Mouse (Mus musculus) forebrain, embryonic 16.5 days (tissue): ENCODE data around the gene Mpv17l. TPM values are rescaled to one million over a fixed set of nuclear protein-coding genes. Genes with fewer than 3 reads are reported as not detected.
A peak's percentile ranks its signal among the peaks of the same experiment; 100 is the strongest.
"Not testable (repeated sequence)": the region's sequence is repeated elsewhere in the genome, so short reads cannot be mapped to it uniquely, and the experiment has no call there.

Source experiments
- ATAC-seq: fragments of 200-750 bp; cut with Nextera tagmentation; 2 replicates; pipeline ENCODE4 v1.8.0; 2017; ENCODE audit warnings: mild to moderate bottlenecking, moderate library complexity
- H3K27ac ChIP-seq: fragments of 300-500 bp; sonication (generic); 2 replicates; pipeline ENCODE4 v1.5.1; 2014; ENCODE audit warnings: low read length, control low read depth
- H3K27me3 ChIP-seq: fragments of 300-500 bp; sonication (generic); replicated peaks from 2 replicates; pipeline ENCODE4 v1.6.1; 2014; ENCODE audit warnings: low read length; ENCODE audit not compliant: control insufficient read depth, insufficient read depth
- H3K36me3 ChIP-seq: fragments of 300-500 bp; sonication (generic); 2 replicates; pipeline ENCODE4 v1.6.1; 2014; ENCODE audit not compliant: control insufficient read depth, insufficient read depth
- H3K4me1 ChIP-seq: fragments of 300-500 bp; sonication (generic); replicated peaks from 2 replicates; pipeline ENCODE4 v1.6.1; 2014; ENCODE audit warnings: low read length; ENCODE audit not compliant: control insufficient read depth, insufficient read depth
- H3K4me2 ChIP-seq: fragments of 300-500 bp; sonication (generic); 2 replicates; pipeline ENCODE4 v1.6.1; 2014; ENCODE audit warnings: mild to moderate bottlenecking, low read length, control low read depth
- H3K4me3 ChIP-seq: fragments of 300-500 bp; sonication (generic); replicated peaks from 2 replicates; pipeline ENCODE4 v1.5.1; 2014; ENCODE audit warnings: mild to moderate bottlenecking, low read length, control low read depth
- H3K9ac ChIP-seq: fragments of 300-500 bp; sonication (generic); replicated peaks from 2 replicates; pipeline ENCODE4 v1.6.1; 2014; ENCODE audit warnings: low read depth, low read length, control low read depth
- H3K9me3 ChIP-seq: fragments of 300-500 bp; sonication (generic); 2 replicates; pipeline ENCODE4 v1.6.1; 2016; ENCODE audit warnings: low read length; ENCODE audit not compliant: control insufficient read depth
- WGBS: fragments of 180-500 bp; shearing (Covaris S2); extraction: QIAGEN DNeasy Blood & Tissue Kit; methylation state at CpG from one replicate; pipeline ENCODE4 v1.1.7; 2014; 5-methylcytosine and 5-hydroxymethylcytosine counted together
- polyA plus RNA-seq: library from polyadenylated mRNA; unstranded; fragments of >200 nt; fragmentation: Nextera tagmentation; extraction: Ambion mirVana; gene quantifications from 2 replicates; pipeline ENCODE4 v1.2.1, GENCODE M21; 2015

Gene Mpv17l
- polyA plus RNA-seq, 1 experiment from 2014 or later: 23.7 TPM

GRCm38 (mm10) chr16:13921781-13922180 is 18.8 kb downstream of the Mpv17l start:
- 95% methylated on average over 7 of the region's 7 CpGs for WGBS
- Histone ChIP-seq H3K4me1 (no peaks in the 10 kb centered on the region), H3K36me3 (no peaks in the 10 kb centered on the region), H3K4me2 (no peak overlapping the region), H3K4me3 (no peak overlapping the region), H3K27me3 (no peaks in the 10 kb centered on the region), H3K27ac (no peak overlapping the region), H3K9me3 (peaks cover 11% of the 10 kb centered on the region), H3K9ac (no peak overlapping the region)
- no peak for ATAC-seq

GRCm38 (mm10) chr16:13922499-13922898 is 19.5 kb downstream of the Mpv17l start:
- not testable (repeated sequence) for ATAC-seq, H3K9me3 ChIP-seq, H3K4me3 ChIP-seq, H3K4me1 ChIP-seq, H3K4me2 ChIP-seq, H3K27ac ChIP-seq, H3K27me3 ChIP-seq, H3K9ac ChIP-seq, H3K36me3 ChIP-seq
- WGBS: 89% methylated on average over 3 of the region's 3 CpGs

GRCm38 (mm10) chr16:13922966-13923365 is 20.0 kb downstream of the Mpv17l start:
- not testable (repeated sequence) for ATAC-seq, H3K27ac ChIP-seq, H3K4me3 ChIP-seq, H3K9me3 ChIP-seq, H3K4me2 ChIP-seq, H3K27me3 ChIP-seq, H3K9ac ChIP-seq, H3K4me1 ChIP-seq, H3K36me3 ChIP-seq
- 93% methylated on average over 5 of the region's 5 CpGs for WGBS

GRCm38 (mm10) chr16:13927456-13928075 is 24.6 kb downstream of the Mpv17l start:
- Histone ChIP-seq H3K9me3 (no peaks in the 10 kb centered on the region), H3K9ac (no peak overlapping the region), H3K4me2 (no peak overlapping the region), H3K4me3 (no peak overlapping the region), H3K27me3 (no peaks in the 10 kb centered on the region), H3K36me3 (no peaks in the 10 kb centered on the region), H3K4me1 (no peaks in the 10 kb centered on the region), H3K27ac (no peak overlapping the region)
- 95% methylated on average over 4 of the region's 4 CpGs for WGBS
- ATAC-seq: no peak

- peak overlapping the region; percentile 67 for H3K4me3 ChIP-seq
- peak overlapping the region; percentile 78 for H3K9ac ChIP-seq
- H3K27ac ChIP-seq: no peak overlapping the region
- no peaks in the 10 kb centered on the region for H3K9me3 ChIP-seq
- WGBS: 3% methylated on average over 28 of the region's 28 CpGs
- peak overlapping the region; percentile 79 for H3K4me2 ChIP-seq
- H3K36me3 ChIP-seq: no peaks in the 10 kb centered on the region
- peaks cover 5% of the 10 kb centered on the region; the same call in 1 of the 2 replicates for H3K27me3 ChIP-seq
- H3K4me1 ChIP-seq: peaks cover 10% of the 10 kb centered on the region
- peak; percentile 100 for ATAC-seq
These were observed 37.3 kb downstream of the Mpv17l start for GRCm38 (mm10) chr16:13940139-13940846.

- H3K9ac ChIP-seq: peak overlapping the region; percentile 78
- H3K9me3 ChIP-seq: no peaks in the 10 kb centered on the region
- peaks cover 5% of the 10 kb centered on the region; the same call in 1 of the 2 replicates for H3K27me3 ChIP-seq
- H3K4me2 ChIP-seq: peak overlapping the region; percentile 79
- 1% methylated on average over 34 of the region's 34 CpGs for WGBS
- ATAC-seq: peak; percentile 68
- H3K36me3 ChIP-seq: no peaks in the 10 kb centered on the region
- H3K4me1 ChIP-seq: peaks cover 10% of the 10 kb centered on the region
- no peak overlapping the region for H3K27ac ChIP-seq
- peak overlapping the region; percentile 67 for H3K4me3 ChIP-seq
These were observed 38.0 kb downstream of the Mpv17l start for GRCm38 (mm10) chr16:13940847-13941395.

- no peak for ATAC-seq
- peaks cover 5% of the 10 kb centered on the region; the same call in 1 of the 2 replicates for H3K27me3 ChIP-seq
These were observed 41.2 kb downstream of the Mpv17l start for GRCm38 (mm10) chr16:13944178-13944577.

GRCm38 (mm10) chr16:13944752-13945151 is 41.8 kb downstream of the Mpv17l start:
- H3K27me3 ChIP-seq: peaks cover 5% of the 10 kb centered on the region; the same call in 1 of the 2 replicates
- H3K4me3 ChIP-seq: no peak overlapping the region
- H3K9ac ChIP-seq: no peak overlapping the region
- WGBS: 89% methylated on average over 5 of the region's 5 CpGs
- no peaks in the 10 kb centered on the region for H3K36me3 ChIP-seq
- H3K27ac ChIP-seq: no peak overlapping the region
- no peak for ATAC-seq
- no peaks in the 10 kb centered on the region for H3K9me3 ChIP-seq
- H3K4me2 ChIP-seq: no peak overlapping the region
- H3K4me1 ChIP-seq: peaks cover 10% of the 10 kb centered on the region

More at GRCm38 (mm10) chr16:13944178-13944577, 41.2 kb downstream of the Mpv17l start:
- H3K4me3 ChIP-seq: no peak overlapping the region
- WGBS: 73% methylated on average over 4 of the region's 4 CpGs
- H3K4me2 ChIP-seq: no peak overlapping the region
- H3K4me1 ChIP-seq: peaks cover 10% of the 10 kb centered on the region
- no peaks in the 10 kb centered on the region for H3K36me3 ChIP-seq
- H3K9me3 ChIP-seq: no peaks in the 10 kb centered on the region
- no peak overlapping the region for H3K9ac ChIP-seq
- no peak overlapping the region for H3K27ac ChIP-seq

- H3K4me1 ChIP-seq: peaks cover 8% of the 10 kb centered on the region
- no peak overlapping the region for H3K9ac ChIP-seq
- no peaks in the 10 kb centered on the region for H3K9me3 ChIP-seq
- 78% methylated on average over 4 of the region's 4 CpGs for WGBS
- ATAC-seq: no peak
- H3K27me3 ChIP-seq: peaks cover 5% of the 10 kb centered on the region; the same call in 1 of the 2 replicates
- H3K4me2 ChIP-seq: no peak overlapping the region
- no peak overlapping the region for H3K27ac ChIP-seq
- H3K36me3 ChIP-seq: no peaks in the 10 kb centered on the region
- no peak overlapping the region for H3K4me3 ChIP-seq
These were observed 42.2 kb downstream of the Mpv17l start for GRCm38 (mm10) chr16:13945153-13945552.
